ENCODE assay signal across 8 mouse cellular contexts in genomic region chr19:4811909-4812242, GRCm38 (mm10). TPM values are rescaled to one million over a fixed set of nuclear protein-coding genes. Genes with fewer than 3 reads are reported as not detected.
DNase-seq lines count a peak whose midpoint lies in the region; ATAC-seq and TF ChIP-seq lines count a peak whose summit lies in the region.

No protein-coding gene starts in this region.

- no peak for DNase-seq in cerebellum, adult 9-10 months
- DNase-seq in limb, embryonic 14.5 days (ENCODE audit: low spot score): no peak
- DNase-seq in thymus, postnatal 10 days (ENCODE audit: low spot score in 2 of 2): no peak
- DNase-seq in frontal cortex, postnatal 14 days (ENCODE audit: low spot score in 2 of 2): no peak

- H3K4me1 ChIP-seq in megakaryocyte, embryonic 14.5 days: peaks cover 33% of the 10 kb centered on the region
- peaks cover 21% of the 10 kb centered on the region for H3K4me1 ChIP-seq in limb, embryonic 14.5 days (ENCODE audit: control insufficient read depth, insufficient read depth, low read length)
- peaks cover 13% of the 10 kb centered on the region for H3K4me1 ChIP-seq in stomach, embryonic 15.5 days

- H3K9me3 ChIP-seq in megakaryocyte, embryonic 14.5 days: peaks cover 10% of the 10 kb centered on the region
- no peaks in the 10 kb centered on the region for H3K9me3 ChIP-seq in limb, embryonic 14.5 days (ENCODE audit: control insufficient read depth, low read length)
- no peaks in the 10 kb centered on the region for H3K9me3 ChIP-seq in stomach, embryonic 15.5 days

- peak overlapping the region; percentile 88 for H3K9ac ChIP-seq in limb, embryonic 14.5 days (ENCODE audit: low read depth, low read length, severe bottlenecking)
- H3K9ac ChIP-seq in stomach, embryonic 15.5 days: peak overlapping the region; percentile 69

- 0 out of 2 replicates have a peak, but pooled peaks have one; percentile 18 for ATAC-seq in cerebellum, adult (ENCODE audit: insufficient number of reproducible peaks, low FRiP score, low TSS enrichment)
- ATAC-seq in megakaryocyte, adult 5-6 weeks (ENCODE audit: poor library complexity, severe bottlenecking): no peak
- peak; percentile 68 for ATAC-seq in limb, embryonic 14.5 days (ENCODE audit: low FRiP score, low read depth)
- peak; percentile 38; the same call in 1 of the 2 replicates for ATAC-seq in stomach, embryonic 15.5 days (ENCODE audit: insufficient read depth, low FRiP score, low read depth)

- no peak for TF ChIP-seq POLR2A in limb, embryonic 14.5 days (IDR thresholded peaks at IDR 0.05; ENCODE audit: borderline replicate concordance, extremely low read depth, insufficient read depth, insufficient read length)

- 3% methylated on average over 12 of the region's 12 CpGs for WGBS in limb, embryonic 14.5 days
- WGBS in stomach, embryonic 15.5 days: 2% methylated on average over 12 of the region's 12 CpGs

- peaks cover 4% of the 10 kb centered on the region for H3K36me3 ChIP-seq in megakaryocyte, embryonic 14.5 days (replicated peaks; ENCODE audit: low read length)
- H3K36me3 ChIP-seq in limb, embryonic 14.5 days (ENCODE audit: control insufficient read depth, insufficient read depth, low read length): no peaks in the 10 kb centered on the region
- H3K36me3 ChIP-seq in stomach, embryonic 15.5 days: no peaks in the 10 kb centered on the region

- H3K4me3 ChIP-seq in megakaryocyte, embryonic 14.5 days (replicated peaks): peak overlapping the region; percentile 99
- peak overlapping the region; percentile 91 for H3K4me3 ChIP-seq in limb, embryonic 14.5 days (replicated peaks; ENCODE audit: low read length)
- H3K4me3 ChIP-seq in stomach, embryonic 15.5 days (replicated peaks): peak overlapping the region; percentile 77

- no peaks in the 10 kb centered on the region for H3K27me3 ChIP-seq in megakaryocyte, embryonic 14.5 days (replicated peaks)
- H3K27me3 ChIP-seq in limb, embryonic 14.5 days (ENCODE audit: control insufficient read depth, insufficient read depth, low read length): no peaks in the 10 kb centered on the region
- no peaks in the 10 kb centered on the region for H3K27me3 ChIP-seq in stomach, embryonic 15.5 days (replicated peaks)

- H3K27ac ChIP-seq in limb, embryonic 14.5 days (replicated peaks; ENCODE audit: low read depth, low read length): peak overlapping the region; percentile 95
- peak overlapping the region; percentile 94 for H3K27ac ChIP-seq in stomach, embryonic 15.5 days

- peak overlapping the region; percentile 93 for H3K4me2 ChIP-seq in limb, embryonic 14.5 days (replicated peaks; ENCODE audit: low read depth, low read length, severe bottlenecking)
- peak overlapping the region; percentile 49 for H3K4me2 ChIP-seq in stomach, embryonic 15.5 days

RNA-seq across cellular contexts. Expression of gene Rbm14, which starts 0.4 kb away (rescaled TPM):
- 15.3 and 27.4 TPM in 2 replicates for polyA plus RNA-seq in megakaryocyte, embryonic 14.5 days (2012; ENCODE audit: insufficient read depth, low replicate concordance)
- 25.3 and 30.6 TPM in 2 replicates for total RNA-seq in megakaryocyte, adult 5-6 weeks (2015)
- 13.1 and 13.8 TPM in 2 replicates for total RNA-seq in megakaryocyte, adult 5-6 weeks (2017)
- 69.9 and 98.5 TPM in 2 replicates for polyA plus RNA-seq in limb, embryonic 14.5 days (2012; rRNA removed)
- polyA plus RNA-seq in limb, embryonic 14.5 days (2014; fragmentation: Nextera tagmentation; extraction: Ambion mirVana): 69.8 and 71.9 TPM in 2 replicates
- 70.3 and 75.2 TPM in 2 replicates for polyA plus RNA-seq in stomach, embryonic 15.5 days (2015; fragmentation: Nextera tagmentation; extraction: Ambion mirVana)

RNA-seq across cellular contexts. Expression of gene Gm21992, which starts 0.5 kb away (rescaled TPM):
- 4.9 TPM in 1 of 2 replicates, not detected in the other for polyA plus RNA-seq in megakaryocyte, embryonic 14.5 days (2012; ENCODE audit: insufficient read depth, low replicate concordance)
- total RNA-seq in megakaryocyte, adult 5-6 weeks (2015): 13.2 and 22.5 TPM in 2 replicates
- 34.1 and 52.3 TPM in 2 replicates for total RNA-seq in megakaryocyte, adult 5-6 weeks (2017)
- polyA plus RNA-seq in limb, embryonic 14.5 days (2012; rRNA removed): 36.0 and 83.7 TPM in 2 replicates
- polyA plus RNA-seq in limb, embryonic 14.5 days (2014; fragmentation: Nextera tagmentation; extraction: Ambion mirVana): 15.5 and 22.0 TPM in 2 replicates
- 29.9 and 38.0 TPM in 2 replicates for polyA plus RNA-seq in stomach, embryonic 15.5 days (2015; fragmentation: Nextera tagmentation; extraction: Ambion mirVana)

RNA-seq across cellular contexts. Expression of gene Rbm4, which starts 18.2 kb away (rescaled TPM):
- polyA plus RNA-seq in megakaryocyte, embryonic 14.5 days (2012; ENCODE audit: insufficient read depth, low replicate concordance): 11.4 and 20.1 TPM in 2 replicates
- total RNA-seq in megakaryocyte, adult 5-6 weeks (2015): 22.5 and 30.0 TPM in 2 replicates
- 45.2 and 51.7 TPM in 2 replicates for total RNA-seq in megakaryocyte, adult 5-6 weeks (2017)
- polyA plus RNA-seq in limb, embryonic 14.5 days (2012; rRNA removed): 107 and 111 TPM in 2 replicates
- polyA plus RNA-seq in limb, embryonic 14.5 days (2014; fragmentation: Nextera tagmentation; extraction: Ambion mirVana): 78.9 and 82.6 TPM in 2 replicates
- polyA plus RNA-seq in stomach, embryonic 15.5 days (2015; fragmentation: Nextera tagmentation; extraction: Ambion mirVana): 50.1 and 52.2 TPM in 2 replicates

RNA-seq across cellular contexts. Expression of gene Ccs, which starts 27.3 kb away (rescaled TPM):
- polyA plus RNA-seq in megakaryocyte, embryonic 14.5 days (2012; ENCODE audit: insufficient read depth, low replicate concordance): 108 and 160 TPM in 2 replicates
- 20.0 and 22.0 TPM in 2 replicates for total RNA-seq in megakaryocyte, adult 5-6 weeks (2015)
- 24.1 and 26.6 TPM in 2 replicates for total RNA-seq in megakaryocyte, adult 5-6 weeks (2017)
- polyA plus RNA-seq in limb, embryonic 14.5 days (2012; rRNA removed): 57.2 and 65.9 TPM in 2 replicates
- polyA plus RNA-seq in limb, embryonic 14.5 days (2014; fragmentation: Nextera tagmentation; extraction: Ambion mirVana): 63.2 and 64.8 TPM in 2 replicates
- polyA plus RNA-seq in stomach, embryonic 15.5 days (2015; fragmentation: Nextera tagmentation; extraction: Ambion mirVana): 51.1 and 54.1 TPM in 2 replicates

RNA-seq across cellular contexts. Expression of gene Ccdc87, which starts 27.3 kb away (rescaled TPM):
- not detected in 2 replicates for polyA plus RNA-seq in megakaryocyte, embryonic 14.5 days (2012; ENCODE audit: insufficient read depth, low replicate concordance)
- not detected in 2 replicates for total RNA-seq in megakaryocyte, adult 5-6 weeks (2015)
- total RNA-seq in megakaryocyte, adult 5-6 weeks (2017): not detected in 2 replicates
- 0.03 and 0.05 TPM in 2 replicates for polyA plus RNA-seq in limb, embryonic 14.5 days (2012; rRNA removed)
- 0.06 and 0.26 TPM in 2 replicates for polyA plus RNA-seq in limb, embryonic 14.5 days (2014; fragmentation: Nextera tagmentation; extraction: Ambion mirVana)
- 0.12 TPM in 1 of 2 replicates, not detected in the other for polyA plus RNA-seq in stomach, embryonic 15.5 days (2015; fragmentation: Nextera tagmentation; extraction: Ambion mirVana)
